Comparison of ENCODE assay signal across 8 mouse cellular contexts in genomic region chr11:36108970-36109731, GRCm38 (mm10).
A peak's percentile ranks its signal among the peaks of the same experiment; 100 is the strongest.
DNase-seq lines count a peak whose midpoint lies in the region; ATAC-seq and TF ChIP-seq lines count a peak whose summit lies in the region.

No protein-coding gene starts in this region.

- 28% methylated on average over 12 of the region's 12 CpGs for WGBS in limb, embryonic 12.5 days
- 34% methylated on average over 12 of the region's 12 CpGs for WGBS in thymus, adult 2 months

- no peak for ATAC-seq in limb, embryonic 12.5 days (ENCODE audit: insufficient number of reproducible peaks, insufficient read depth, low FRiP score, low TSS enrichment, low read depth)
- ATAC-seq in activated CD4-positive, CD25-positive, alpha-beta regulatory T cell, adult 4 months, result no peak

- H3K9me3 ChIP-seq in limb, embryonic 12.5 days, result no peaks in the 10 kb centered on the region

- H3K4me1 ChIP-seq in limb, embryonic 12.5 days (replicated peaks), result peaks cover 27% of the 10 kb centered on the region; the same call in 1 of the 2 replicates
- H3K4me1 ChIP-seq in thymus, adult 2 months (replicated peaks; ENCODE audit: control insufficient read depth, insufficient read depth, low read length), result no peaks in the 10 kb centered on the region

- H3K27ac ChIP-seq in limb, embryonic 12.5 days, result peak overlapping the region; percentile 67; the same call in 1 of the 2 replicates
- H3K27ac ChIP-seq in thymus, adult 2 months (ENCODE audit: control insufficient read depth, insufficient read depth, low read length), result no peak overlapping the region

- H3K36me3 ChIP-seq in limb, embryonic 12.5 days, result no peaks in the 10 kb centered on the region
- no peaks in the 10 kb centered on the region for H3K36me3 ChIP-seq in thymus, adult 2 months (ENCODE audit: control insufficient read depth, insufficient read depth, low read length)

- no peak for TF ChIP-seq POLR2A in thymus, adult 2 months (IDR thresholded peaks at IDR 0.05; ENCODE audit: control insufficient read depth, extremely low read depth, insufficient read depth, low read length, poor library complexity)

- no peak overlapping the region for H3K9ac ChIP-seq in limb, embryonic 12.5 days (replicated peaks)

- no peak overlapping the region for H3K4me3 ChIP-seq in limb, embryonic 12.5 days (replicated peaks)
- no peak overlapping the region for H3K4me3 ChIP-seq in thymus, adult 2 months (ENCODE audit: control insufficient read depth, insufficient read depth, low read length)

- DNase-seq in right cerebral cortex, adult 2 months (ENCODE audit: low spot score in 2 of 2), result peak; percentile 43 to 57
- no peak for DNase-seq in right cerebral cortex, postnatal 25 days
- DNase-seq in frontal cortex, postnatal 10 days (ENCODE audit: low spot score in 2 of 2), result peak; percentile 28 to 29
- DNase-seq in testis, postnatal 10 days (ENCODE audit: low spot score), result no peak
- DNase-seq in thymus, adult 2 months, result no peak
- DNase-seq in urinary bladder, postnatal 14 days (ENCODE audit: low spot score), result no peak

- no peak overlapping the region for H3K4me2 ChIP-seq in limb, embryonic 12.5 days

- peaks cover 7% of the 10 kb centered on the region; the same call in 1 of the 2 replicates for H3K27me3 ChIP-seq in limb, embryonic 12.5 days
- no peaks in the 10 kb centered on the region for H3K27me3 ChIP-seq in thymus, adult 2 months (ENCODE audit: control insufficient read depth, insufficient read depth, low read length)

- TF ChIP-seq CTCF in thymus, adult 2 months (IDR thresholded peaks at IDR 0.05; ENCODE audit: borderline replicate concordance, control insufficient read depth, extremely low read depth, insufficient read depth, low read length, poor library complexity), result no peak

Comparison
In these comparisons a context has a peak if more than half of its experiments do, and no peak if none do; other contexts are left out.
1. DNase-seq: peak in right cerebral cortex, adult 2 months (2 of 2) and frontal cortex, postnatal 10 days (2 of 2); none in right cerebral cortex, postnatal 25 days (single experiment), testis, postnatal 10 days (single experiment), thymus, adult 2 months (single experiment) and urinary bladder, postnatal 14 days (single experiment).